Mouse (Mus musculus) yolk sac, embryonic 10.5 days (tissue): ENCODE measurements around the gene Gm4491.
"Not testable (repeated sequence)": the region's sequence is repeated elsewhere in the genome, so short reads cannot be mapped to it uniquely, and the experiment has no call there.

Source experiments
- DNase-seq: peaks from one replicate; pipeline ENCODE4 v3.0.0-alpha.2; 2017; ENCODE audit warnings: low spot score

Gm4491 gene

DNA sequence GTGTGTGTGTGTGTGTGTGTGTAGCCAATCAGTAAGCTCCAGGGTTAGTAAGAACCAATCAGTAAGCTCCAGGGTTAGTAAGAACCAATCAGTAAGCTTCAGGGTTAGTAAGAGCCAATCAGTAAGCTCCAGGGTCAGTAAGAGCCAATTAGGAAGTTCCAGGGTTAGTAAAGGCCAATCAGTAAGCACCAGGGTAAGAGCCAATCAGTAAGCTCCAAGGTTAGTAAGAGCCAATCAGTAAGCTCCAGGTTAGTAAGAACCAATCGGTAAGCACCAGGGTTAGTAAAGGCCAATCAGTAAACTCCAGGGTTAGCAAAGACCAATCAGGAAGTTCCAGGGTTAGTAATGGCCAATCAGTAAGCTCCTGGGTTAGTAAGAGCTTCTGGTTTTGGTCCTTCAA, 32.8 kb downstream of the Gm4491 start:
- DNase-seq, result no peak

DNA sequence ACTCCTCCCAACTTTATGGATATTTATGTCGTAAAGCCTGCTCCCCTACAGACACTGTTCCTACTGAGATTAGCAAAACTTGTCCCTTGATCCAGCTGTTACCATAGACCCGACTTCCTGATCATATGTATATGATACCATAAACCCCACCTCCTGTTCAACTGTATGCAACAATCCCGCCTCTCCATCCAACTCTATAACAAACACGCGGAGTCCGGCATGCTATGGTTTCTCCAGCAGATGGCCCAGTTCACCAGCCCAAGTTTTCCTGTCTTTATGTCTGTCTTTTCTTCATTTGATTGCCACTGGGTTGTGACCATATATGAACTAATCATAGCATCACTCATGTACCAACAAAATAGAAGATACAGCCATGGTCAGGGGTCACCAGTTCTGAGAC, 40.1 kb downstream of the Gm4491 start:
- no peak for DNase-seq

DNA sequence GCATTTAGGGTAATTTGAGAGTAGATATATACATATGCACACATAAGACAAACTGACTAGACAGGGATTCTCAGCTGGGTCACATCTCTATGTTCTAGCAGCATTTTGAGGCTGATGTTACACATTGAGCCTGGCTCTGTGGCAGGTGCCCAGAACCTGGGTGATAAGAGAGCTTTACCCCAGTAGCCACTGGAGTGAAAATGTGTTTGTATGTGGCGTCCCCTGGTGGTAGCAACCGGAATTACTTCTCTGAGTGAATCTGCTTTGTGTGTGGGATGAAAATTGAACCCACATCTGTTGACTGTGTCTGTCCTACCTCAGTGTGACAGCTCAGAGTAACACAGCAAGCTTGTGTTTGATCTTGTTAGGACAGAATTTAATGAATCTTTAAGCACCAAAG, 45.8 kb downstream of the Gm4491 start:
- DNase-seq, result not testable (repeated sequence)

DNA sequence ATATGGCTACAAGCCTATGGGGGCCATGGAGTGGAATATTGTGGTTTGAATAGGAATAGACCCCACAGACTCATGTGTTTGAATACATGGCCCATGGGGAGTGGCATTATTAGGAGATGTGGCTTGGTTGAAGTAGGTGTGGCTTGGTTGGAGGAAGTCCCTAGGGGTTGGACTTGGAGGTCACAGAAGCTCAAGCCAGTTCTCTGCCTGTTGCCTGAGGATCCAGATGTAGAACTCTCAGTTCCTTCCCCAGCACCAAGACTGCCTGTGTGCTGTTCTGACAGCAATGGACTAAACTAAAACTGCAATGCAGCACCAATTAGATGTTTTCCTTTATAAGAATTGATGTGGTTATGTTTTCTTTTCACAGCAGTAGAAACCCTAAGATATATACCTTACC, 49.6 kb downstream of the Gm4491 start:
- no peak for DNase-seq
